In genomic region chr13:70458406-70458805, GRCm38 (mm10) we compare ENCODE assay signal across 30 mouse cellular contexts.
"Had no signal": no experiment of that assay in that cellular context is flagged by ENCODE, and none has a peak within 500 bp of the region (broad histone marks: within the 10 kb centered on the region; RNA-seq: fewer than 3 reads in every experiment).

No protein-coding gene starts in this region.

- ATAC-seq: hindbrain, embryonic 16.5 days; hindbrain, postnatal 0 days; inflammation-experienced regulatory T-cells, adult 6 months; intestine, embryonic 15.5 days; intestine, embryonic 16.5 days; intestine, postnatal 0 days had no signal

- H3K4me2 ChIP-seq: heart, embryonic 11.5 days; heart, embryonic 12.5 days; heart, embryonic 13.5 days; heart, embryonic 15.5 days; hindbrain, embryonic 12.5 days; hindbrain, embryonic 13.5 days; hindbrain, embryonic 14.5 days; hindbrain, embryonic 15.5 days; intestine, embryonic 15.5 days; kidney, embryonic 15.5 days had no signal

- H3K9me3 ChIP-seq: heart, embryonic 10.5 days; heart, embryonic 12.5 days; heart, embryonic 13.5 days; heart, embryonic 15.5 days; hindbrain, embryonic 10.5 days; hindbrain, embryonic 12.5 days; hindbrain, embryonic 13.5 days; hindbrain, embryonic 15.5 days; intestine, embryonic 15.5 days; kidney, embryonic 15.5 days had no signal

- H3K27me3 ChIP-seq: heart, embryonic 12.5 days; heart, embryonic 13.5 days; heart, embryonic 15.5 days; hindbrain, embryonic 12.5 days; hindbrain, embryonic 13.5 days; hindbrain, embryonic 15.5 days; intestine, embryonic 15.5 days; kidney, embryonic 15.5 days had no signal

- H3K9ac ChIP-seq: heart, embryonic 12.5 days; heart, embryonic 13.5 days; heart, embryonic 15.5 days; hindbrain, embryonic 12.5 days; hindbrain, embryonic 13.5 days; hindbrain, embryonic 14.5 days; hindbrain, embryonic 15.5 days; intestine, embryonic 15.5 days; kidney, embryonic 15.5 days had no signal

- H3K27ac ChIP-seq: heart, adult 2 months; heart, embryonic 10.5 days; heart, embryonic 13.5 days; heart, embryonic 15.5 days; hindbrain, embryonic 10.5 days; hindbrain, embryonic 12.5 days; hindbrain, embryonic 13.5 days; hindbrain, embryonic 14.5 days; hindbrain, embryonic 15.5 days; hindbrain, postnatal 0 days; intestine, embryonic 15.5 days; kidney, embryonic 15.5 days; kidney, postnatal 0 days; layer of hippocampus, adult 2 months; left cerebral cortex, adult 2 months had no signal

- H3K36me3 ChIP-seq: heart, embryonic 10.5 days; heart, embryonic 12.5 days; heart, embryonic 13.5 days; heart, embryonic 15.5 days; hindbrain, embryonic 10.5 days; hindbrain, embryonic 12.5 days; hindbrain, embryonic 13.5 days; hindbrain, embryonic 15.5 days; intestine, embryonic 15.5 days; kidney, embryonic 15.5 days had no signal

- H3K4me1 ChIP-seq: heart, embryonic 10.5 days; heart, embryonic 12.5 days; heart, embryonic 13.5 days; heart, embryonic 15.5 days; hindbrain, embryonic 10.5 days; hindbrain, embryonic 12.5 days; hindbrain, embryonic 13.5 days; hindbrain, embryonic 15.5 days; intestine, embryonic 15.5 days had no signal

- H3K4me3 ChIP-seq: heart, adult 2 months; heart, embryonic 10.5 days; heart, embryonic 12.5 days; heart, embryonic 13.5 days; heart, embryonic 15.5 days; hindbrain, embryonic 10.5 days; hindbrain, embryonic 12.5 days; hindbrain, embryonic 13.5 days; hindbrain, embryonic 15.5 days; intestine, embryonic 15.5 days; kidney, embryonic 15.5 days; layer of hippocampus, adult 2 months; left cerebral cortex, adult 2 months had no signal

- DNase-seq: heart, adult 18-20 months; heart, adult 2 months; heart, postnatal 10 days; heart, postnatal 14 days; heart, postnatal 36 days; heart, postnatal 4 days; kidney, adult 18-20 months; kidney, postnatal 14 days; layer of hippocampus, adult 9-11 months; layer of hippocampus, postnatal 36 days had no signal
